Mouse (Mus musculus) embryonic facial prominence, embryonic 12.5 days (tissue): ENCODE measurements around the gene Hsd11b1. TPM values are rescaled to one million over a fixed set of nuclear protein-coding genes. Genes with fewer than 3 reads are reported as not detected.
"Not testable (repeated sequence)": the region's sequence is repeated elsewhere in the genome, so short reads cannot be mapped to it uniquely, and the experiment has no call there.

Source experiments
- ATAC-seq: fragments of 200-750 bp; cut with Nextera tagmentation; 2 replicates; pipeline ENCODE4 v1.8.0; 2017; ENCODE audit not compliant: insufficient number of reproducible peaks, insufficient read depth, low FRiP score, low TSS enrichment
- H3K27ac ChIP-seq: fragments of 300-500 bp; sonication (generic); 2 replicates; pipeline ENCODE4 v1.5.1; 2016; ENCODE audit warnings: mild to moderate bottlenecking
- H3K27me3 ChIP-seq: fragments of 300-500 bp; sonication (generic); 2 replicates; pipeline ENCODE4 v1.6.1; 2016; ENCODE audit warnings: mild to moderate bottlenecking, moderate library complexity
- H3K36me3 ChIP-seq: fragments of 300-500 bp; sonication (generic); 2 replicates; pipeline ENCODE4 v1.6.1; 2016; ENCODE audit warnings: mild to moderate bottlenecking
- H3K4me1 ChIP-seq: fragments of 300-500 bp; sonication (generic); 2 replicates; pipeline ENCODE4 v1.6.1; 2016
- H3K4me2 ChIP-seq: fragments of 300-500 bp; sonication (generic); replicated peaks from 2 replicates; pipeline ENCODE4 v1.6.1; 2016; ENCODE audit warnings: mild to moderate bottlenecking, moderate library complexity
- H3K4me3 ChIP-seq: fragments of 300-500 bp; sonication (generic); 2 replicates; pipeline ENCODE4 v1.5.1; 2016; ENCODE audit warnings: mild to moderate bottlenecking
- H3K9ac ChIP-seq: fragments of 300-500 bp; sonication (generic); 2 replicates; pipeline ENCODE4 v1.6.1; 2016; ENCODE audit warnings: mild to moderate bottlenecking, moderate library complexity
- H3K9me3 ChIP-seq: fragments of 300-500 bp; sonication (generic); 2 replicates; pipeline ENCODE4 v1.6.1; 2016; ENCODE audit warnings: mild to moderate bottlenecking, moderate library complexity
- WGBS: fragments of 180-500 bp; shearing (Covaris S2); methylation state at CpG from one replicate; pipeline ENCODE4 v1.1.7; 2016; 5-methylcytosine and 5-hydroxymethylcytosine counted together
- polyA plus RNA-seq: library from polyadenylated mRNA; unstranded; fragments of >200 nt; fragmentation: Nextera tagmentation; extraction: Ambion mirVana; gene quantifications from 2 replicates; pipeline ENCODE4 v1.2.1, GENCODE M21; 2016

The Hsd11b1 gene
- polyA plus RNA-seq, 1 experiment from 2014 or later = 0.60 TPM

- Histone ChIP-seq H3K27ac (no peak overlapping the region), H3K36me3 (no peaks in the 10 kb centered on the region), H3K4me1 (no peaks in the 10 kb centered on the region), H3K9ac (peak overlapping the region; percentile 24; the same call in 1 of the 2 replicates), H3K4me2 (no peak overlapping the region), H3K9me3 (no peaks in the 10 kb centered on the region), H3K4me3 (no peak overlapping the region), H3K27me3 (no peaks in the 10 kb centered on the region)
- 26% methylated on average over 3 of the region's 3 CpGs for WGBS
- ATAC-seq = peak; percentile 69; the same call in 1 of the 2 replicates
Measured at GRCm38 (mm10) chr1:193255488-193256288, 8.2 kb downstream of the Hsd11b1 start.

- H3K4me1 ChIP-seq = no peaks in the 10 kb centered on the region
- no peak overlapping the region for H3K4me2 ChIP-seq
- H3K27ac ChIP-seq = no peak overlapping the region
- no peaks in the 10 kb centered on the region for H3K9me3 ChIP-seq
- WGBS = 70% methylated on average over 8 of the region's 8 CpGs
- H3K36me3 ChIP-seq = no peaks in the 10 kb centered on the region
- ATAC-seq = no peak
- H3K9ac ChIP-seq = no peak overlapping the region
- no peaks in the 10 kb centered on the region for H3K27me3 ChIP-seq
- H3K4me3 ChIP-seq = no peak overlapping the region
Measured at GRCm38 (mm10) chr1:193255032-193255431, 8.8 kb downstream of the Hsd11b1 start.

GRCm38 (mm10) chr1:193253895-193254294 lies 10.0 kb downstream of the Hsd11b1 start:
- H3K4me3 ChIP-seq, H3K36me3 ChIP-seq, H3K4me1 ChIP-seq, ATAC-seq, H3K27me3 ChIP-seq, H3K9me3 ChIP-seq, H3K9ac ChIP-seq, H3K4me2 ChIP-seq, H3K27ac ChIP-seq: not testable (repeated sequence)
- 68% methylated on average over 3 of the region's 3 CpGs for WGBS

- 61% methylated on average over 5 of the region's 5 CpGs for WGBS
- H3K9me3 ChIP-seq = no peaks in the 10 kb centered on the region
- H3K4me1 ChIP-seq = no peaks in the 10 kb centered on the region
- no peaks in the 10 kb centered on the region for H3K36me3 ChIP-seq
- H3K4me2 ChIP-seq = no peak overlapping the region
- no peak for ATAC-seq
- no peak overlapping the region for H3K27ac ChIP-seq
- no peaks in the 10 kb centered on the region for H3K27me3 ChIP-seq
- H3K4me3 ChIP-seq = no peak overlapping the region
- no peak overlapping the region for H3K9ac ChIP-seq
Measured at GRCm38 (mm10) chr1:193252616-193253015, 11.3 kb downstream of the Hsd11b1 start.

GRCm38 (mm10) chr1:193251386-193251785 lies 12.5 kb downstream of the Hsd11b1 start:
- 79% methylated on average over 7 of the region's 7 CpGs for WGBS
- Histone ChIP-seq H3K36me3 (no peaks in the 10 kb centered on the region), H3K9ac (no peak overlapping the region), H3K9me3 (no peaks in the 10 kb centered on the region), H3K4me3 (no peak overlapping the region), H3K27me3 (no peaks in the 10 kb centered on the region), H3K4me1 (no peaks in the 10 kb centered on the region), H3K27ac (no peak overlapping the region), H3K4me2 (no peak overlapping the region)
- ATAC-seq = no peak

- Histone ChIP-seq H3K9ac (no peak overlapping the region), H3K4me2 (no peak overlapping the region), H3K36me3 (no peaks in the 10 kb centered on the region), H3K4me3 (no peak overlapping the region), H3K27ac (no peak overlapping the region), H3K27me3 (no peaks in the 10 kb centered on the region), H3K9me3 (no peaks in the 10 kb centered on the region), H3K4me1 (no peaks in the 10 kb centered on the region)
- no peak for ATAC-seq
- WGBS = 76% methylated on average over 2 of the region's 2 CpGs
Measured at GRCm38 (mm10) chr1:193250026-193250425, 13.8 kb downstream of the Hsd11b1 start.

GRCm38 (mm10) chr1:193244235-193244634 lies 19.6 kb downstream of the Hsd11b1 start:
- Histone ChIP-seq H3K4me2 (no peak overlapping the region), H3K4me3 (no peak overlapping the region), H3K9me3 (no peaks in the 10 kb centered on the region), H3K27me3 (no peaks in the 10 kb centered on the region), H3K36me3 (no peaks in the 10 kb centered on the region), H3K4me1 (0 out of 2 replicates have a peak, but pooled peaks cover 4% of the 10 kb centered on the region), H3K9ac (no peak overlapping the region), H3K27ac (no peak overlapping the region)
- WGBS = 90% methylated on average over 6 of the region's 6 CpGs
- ATAC-seq = no peak

- no peaks in the 10 kb centered on the region for H3K9me3 ChIP-seq
- no peak overlapping the region for H3K9ac ChIP-seq
- H3K36me3 ChIP-seq = no peaks in the 10 kb centered on the region
- H3K4me3 ChIP-seq = no peak overlapping the region
- H3K27me3 ChIP-seq = no peaks in the 10 kb centered on the region
- no peak for ATAC-seq
- no peak overlapping the region for H3K4me2 ChIP-seq
- no peak overlapping the region for H3K27ac ChIP-seq
- WGBS = 59% methylated on average over 10 of the region's 10 CpGs
- 0 out of 2 replicates have a peak, but pooled peaks cover 4% of the 10 kb centered on the region for H3K4me1 ChIP-seq
Measured at GRCm38 (mm10) chr1:193243571-193244193, 20.2 kb downstream of the Hsd11b1 start.

- ATAC-seq = no peak
- H3K4me3 ChIP-seq = no peak overlapping the region
- no peak overlapping the region for H3K9ac ChIP-seq
- H3K4me2 ChIP-seq = no peak overlapping the region
- no peaks in the 10 kb centered on the region for H3K9me3 ChIP-seq
- H3K27me3 ChIP-seq = no peaks in the 10 kb centered on the region
- no peak overlapping the region for H3K27ac ChIP-seq
- H3K4me1 ChIP-seq = 0 out of 2 replicates have a peak, but pooled peaks cover 4% of the 10 kb centered on the region
- no peaks in the 10 kb centered on the region for H3K36me3 ChIP-seq
- 59% methylated on average over 4 of the region's 4 CpGs for WGBS
Measured at GRCm38 (mm10) chr1:193242863-193243262, 21.0 kb downstream of the Hsd11b1 start.

GRCm38 (mm10) chr1:193242238-193242637 lies 21.6 kb downstream of the Hsd11b1 start:
- Histone ChIP-seq H3K27me3 (no peaks in the 10 kb centered on the region), H3K4me3 (no peak overlapping the region), H3K4me1 (0 out of 2 replicates have a peak, but pooled peaks cover 4% of the 10 kb centered on the region), H3K27ac (no peak overlapping the region), H3K4me2 (no peak overlapping the region), H3K9ac (no peak overlapping the region), H3K9me3 (no peaks in the 10 kb centered on the region), H3K36me3 (no peaks in the 10 kb centered on the region)
- 79% methylated on average over 8 of the region's 8 CpGs for WGBS
- no peak for ATAC-seq

GRCm38 (mm10) chr1:193241436-193241835 lies 22.4 kb downstream of the Hsd11b1 start:
- Histone ChIP-seq H3K4me1 (0 out of 2 replicates have a peak, but pooled peaks cover 4% of the 10 kb centered on the region), H3K9ac (no peak overlapping the region), H3K27ac (no peak overlapping the region), H3K4me2 (no peak overlapping the region), H3K9me3 (no peaks in the 10 kb centered on the region), H3K36me3 (no peaks in the 10 kb centered on the region), H3K4me3 (no peak overlapping the region), H3K27me3 (no peaks in the 10 kb centered on the region)
- WGBS = 85% methylated on average over 4 of the region's 4 CpGs
- ATAC-seq = no peak

GRCm38 (mm10) chr1:193238426-193238825 lies 25.4 kb downstream of the Hsd11b1 start:
- Histone ChIP-seq H3K9me3 (no peaks in the 10 kb centered on the region), H3K4me3 (no peak overlapping the region), H3K27ac (no peak overlapping the region), H3K27me3 (no peaks in the 10 kb centered on the region), H3K4me1 (0 out of 2 replicates have a peak, but pooled peaks cover 4% of the 10 kb centered on the region), H3K4me2 (no peak overlapping the region), H3K36me3 (no peaks in the 10 kb centered on the region), H3K9ac (no peak overlapping the region)
- no peak for ATAC-seq
- 59% methylated on average over 4 of the region's 4 CpGs for WGBS
